Mouse (Mus musculus): ENCODE results near the gene Mphosph10. TPM values are rescaled to one million over a fixed set of nuclear protein-coding genes. Genes with fewer than 3 reads are reported as not detected.

The Mphosph10 gene
- polyA plus RNA-seq, 2 experiments: 13.4 to 23.0 TPM

DNA sequence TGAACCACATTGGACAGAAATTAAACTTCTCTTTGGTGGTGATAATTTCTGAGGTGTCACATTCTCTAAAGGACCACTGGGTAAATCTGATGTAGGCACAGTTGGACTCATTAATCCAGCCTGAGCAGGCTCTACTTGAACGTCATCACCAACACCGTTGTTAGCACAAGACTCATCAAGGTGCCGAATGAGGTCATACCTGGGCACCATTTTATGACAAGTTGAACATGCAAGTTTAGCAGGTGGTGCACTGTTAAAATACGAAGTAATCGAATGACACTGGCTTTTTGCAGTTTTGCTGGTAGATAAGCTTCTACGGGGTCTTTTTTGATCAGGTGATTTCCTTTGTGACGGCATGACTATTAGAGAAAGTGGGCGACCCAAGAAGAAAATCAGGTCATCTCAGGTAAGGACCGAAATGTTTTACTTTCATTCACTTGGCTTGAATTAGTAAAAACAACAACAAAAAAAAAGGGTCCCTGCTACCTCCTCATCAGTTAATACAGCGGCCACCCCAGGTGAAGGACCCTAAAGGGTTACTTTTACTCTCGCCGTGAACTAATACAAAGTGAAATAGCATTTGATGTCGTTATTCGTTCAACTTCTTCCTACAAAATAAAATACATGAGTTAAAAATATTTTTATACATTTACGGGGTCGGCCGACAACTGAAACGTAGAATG, 18.8 kb downstream of the Mphosph10 start:
- peak overlapping the region; percentile 73 to 84 for H3K4me3 ChIP-seq (ENCODE audit: insufficient read depth in 1 of 2, low read depth in 2 of 2, low read length in 2 of 2)
- 10% methylated on average over 18 of the region's 18 CpGs for WGBS (ENCODE audit: insufficient replicate concordance)
- H3K9me3 ChIP-seq (ENCODE audit: control insufficient read depth, low read length): no peaks in the 10 kb centered on the region
- peak overlapping the region; percentile 69 for H3K27ac ChIP-seq
- ATAC-seq (ENCODE audit: insufficient read depth) (no peak; the same call in 1 of the 2 replicates), DNase-seq (ENCODE audit: low read depth in 3 of 3, low spot score in 3 of 3) (no peak)
- peaks cover 4 to 6% of the 10 kb centered on the region in 2 experiments; a peak in 3 of 4 replicates for H3K4me1 ChIP-seq (replicated peaks; ENCODE audit: control insufficient read depth in 2 of 2, insufficient read depth in 2 of 2, low read length in 1 of 2)
- peak overlapping the region; percentile 80 for H3K9ac ChIP-seq (replicated peaks)
- TF ChIP-seq EP300 (IDR thresholded peaks at IDR 0.05; ENCODE audit: low read depth) (no peak), CTCF (IDR thresholded peaks at IDR 0.05; ENCODE audit: low read depth) (no peak)
- no peaks in the 10 kb centered on the region for H3K27me3 ChIP-seq (ENCODE audit: control insufficient read depth, insufficient read depth, low read length)
- H3K36me3 ChIP-seq (replicated peaks; ENCODE audit: control insufficient read depth, insufficient read depth, low read depth): peaks cover 18% of the 10 kb centered on the region
- peak overlapping the region; percentile 85 for H3K4me2 ChIP-seq (ENCODE audit: low read depth)

DNA sequence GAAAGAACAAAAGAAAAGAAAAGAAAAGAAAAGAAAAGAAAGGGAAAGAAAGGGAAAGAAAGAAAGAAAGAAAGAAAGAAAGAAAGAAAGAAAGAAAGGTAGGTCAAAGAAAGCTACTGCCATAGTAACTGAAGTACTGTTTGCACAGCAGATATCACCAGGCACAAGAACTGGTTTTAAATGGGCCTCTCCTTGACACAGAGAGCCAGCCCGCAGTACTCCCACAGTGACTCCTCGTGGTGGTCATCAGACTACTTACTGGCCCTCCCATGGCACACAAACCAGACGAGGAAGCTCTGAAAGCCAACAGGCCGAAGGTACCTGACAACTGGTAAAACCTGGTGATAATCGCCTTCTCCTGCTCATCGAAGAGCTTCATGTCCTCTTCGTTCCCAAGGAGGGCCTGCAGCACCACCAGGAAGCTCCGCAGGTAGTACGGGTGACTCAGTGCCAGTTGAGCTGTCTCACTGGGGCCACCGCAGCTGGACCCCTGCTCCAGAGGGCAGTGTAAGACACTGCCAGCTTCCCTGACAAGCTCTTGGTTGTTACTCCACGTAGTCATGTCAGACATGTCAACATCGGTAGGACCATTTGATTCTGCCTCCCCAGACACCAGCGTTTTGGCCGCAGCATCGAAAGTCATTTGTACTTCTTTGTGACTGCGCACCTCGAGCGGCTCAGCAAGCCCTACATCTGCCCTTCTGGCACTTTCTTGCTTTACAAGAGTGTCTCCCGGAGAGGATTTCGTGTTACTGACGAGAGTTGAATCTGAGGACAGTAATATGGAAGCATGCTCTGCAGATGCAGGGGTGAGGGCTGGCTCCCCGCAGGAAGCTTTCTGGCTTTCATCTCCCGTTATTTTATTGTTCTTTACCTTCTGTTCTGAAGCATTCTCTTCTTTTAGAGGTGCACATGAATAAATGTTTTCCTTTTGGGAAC, 19.9 kb downstream of the Mphosph10 start:
- H3K36me3 ChIP-seq (replicated peaks; ENCODE audit: control insufficient read depth, insufficient read depth, low read depth): peaks cover 7% of the 10 kb centered on the region
- WGBS (ENCODE audit: insufficient replicate concordance): 84% methylated on average over 23 of the region's 23 CpGs
- TF ChIP-seq EP300 (IDR thresholded peaks at IDR 0.05; ENCODE audit: low read depth) (no peak), CTCF (IDR thresholded peaks at IDR 0.05; ENCODE audit: low read depth) (no peak)
- peaks cover 4 to 6% of the 10 kb centered on the region in 2 experiments; a peak in 3 of 4 replicates for H3K4me1 ChIP-seq (replicated peaks; ENCODE audit: control insufficient read depth in 2 of 2, insufficient read depth in 2 of 2, low read length in 1 of 2)
- H3K27ac ChIP-seq: no peak overlapping the region
- no peaks in the 10 kb centered on the region for H3K27me3 ChIP-seq (ENCODE audit: control insufficient read depth, insufficient read depth, low read length)
- no peaks in the 10 kb centered on the region for H3K9me3 ChIP-seq (ENCODE audit: control insufficient read depth, low read length)
- ATAC-seq (ENCODE audit: insufficient read depth) (no peak), DNase-seq (ENCODE audit: low read depth in 3 of 3, low spot score in 3 of 3) (no peak)
- H3K4me2 ChIP-seq (ENCODE audit: low read depth): no peak overlapping the region
- no peak overlapping the region for H3K9ac ChIP-seq (replicated peaks)
- no peak overlapping the region for H3K4me3 ChIP-seq (ENCODE audit: insufficient read depth in 1 of 2, low read depth in 2 of 2, low read length in 2 of 2)

DNA sequence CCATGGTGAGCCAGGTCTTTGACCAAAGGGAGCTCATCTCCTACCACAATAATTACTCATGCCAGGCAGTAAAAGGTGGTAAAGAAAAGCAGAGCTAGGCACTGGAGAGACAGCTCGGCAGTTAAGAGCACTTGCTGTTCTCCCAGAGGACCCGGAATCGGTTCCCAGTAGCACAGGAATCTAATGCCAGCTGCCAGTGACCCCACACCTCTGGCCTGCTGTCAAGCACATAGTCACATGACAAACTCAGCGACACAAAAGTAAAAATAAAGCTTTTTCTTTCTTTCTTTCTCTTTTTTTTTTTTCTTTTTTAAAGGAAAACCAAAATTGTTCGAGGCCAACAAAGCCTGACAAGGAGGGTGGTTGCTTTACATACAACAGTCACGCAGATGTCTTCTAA, 22.2 kb downstream of the Mphosph10 start:
- DNase-seq (ENCODE audit: low read depth in 3 of 3, low spot score in 3 of 3): no peak
- H3K27ac ChIP-seq: no peak overlapping the region
- H3K27me3 ChIP-seq (ENCODE audit: control insufficient read depth, insufficient read depth, low read length): no peaks in the 10 kb centered on the region
- no peaks in the 10 kb centered on the region for H3K9me3 ChIP-seq (ENCODE audit: control insufficient read depth, low read length)
- no peaks in the 10 kb centered on the region; the same call in 1 of the 2 replicates for H3K36me3 ChIP-seq (replicated peaks; ENCODE audit: control insufficient read depth, insufficient read depth, low read depth)
- ATAC-seq (ENCODE audit: insufficient read depth): no peak
- H3K9ac ChIP-seq (replicated peaks): no peak overlapping the region
- no peak overlapping the region for H3K4me2 ChIP-seq (ENCODE audit: low read depth)
- TF ChIP-seq CTCF (IDR thresholded peaks at IDR 0.05; ENCODE audit: low read depth) (no peak), EP300 (IDR thresholded peaks at IDR 0.05; ENCODE audit: low read depth) (no peak)
- 70% methylated on average over 6 of the region's 6 CpGs for WGBS (ENCODE audit: insufficient replicate concordance)
- peaks cover 4 to 6% of the 10 kb centered on the region in 2 experiments; a peak in 3 of 4 replicates for H3K4me1 ChIP-seq (replicated peaks; ENCODE audit: control insufficient read depth in 2 of 2, insufficient read depth in 2 of 2, low read length in 1 of 2)
- H3K4me3 ChIP-seq (ENCODE audit: insufficient read depth in 1 of 2, low read depth in 2 of 2, low read length in 2 of 2): no peak overlapping the region

DNA sequence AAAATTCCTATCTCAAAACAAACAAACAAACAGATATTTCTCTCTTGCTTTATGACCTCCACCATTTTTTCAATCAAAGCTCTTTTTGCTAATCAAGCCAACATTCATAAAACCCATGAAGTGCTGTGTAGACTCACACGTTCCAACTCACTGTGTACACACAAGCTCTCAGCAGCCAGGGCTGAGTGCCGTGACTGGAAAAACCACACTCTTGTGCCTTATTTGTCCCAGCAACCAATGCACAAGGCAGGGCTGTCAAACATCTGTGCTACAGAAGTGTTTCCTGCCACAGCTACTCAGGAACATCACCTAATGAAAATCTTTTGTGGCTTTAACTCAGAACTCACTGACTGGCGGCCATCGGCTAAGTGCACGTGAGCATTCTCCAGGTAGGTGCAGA, 26.2 kb downstream of the Mphosph10 start:
- DNase-seq (ENCODE audit: low read depth in 3 of 3, low spot score in 3 of 3): no peak

DNA sequence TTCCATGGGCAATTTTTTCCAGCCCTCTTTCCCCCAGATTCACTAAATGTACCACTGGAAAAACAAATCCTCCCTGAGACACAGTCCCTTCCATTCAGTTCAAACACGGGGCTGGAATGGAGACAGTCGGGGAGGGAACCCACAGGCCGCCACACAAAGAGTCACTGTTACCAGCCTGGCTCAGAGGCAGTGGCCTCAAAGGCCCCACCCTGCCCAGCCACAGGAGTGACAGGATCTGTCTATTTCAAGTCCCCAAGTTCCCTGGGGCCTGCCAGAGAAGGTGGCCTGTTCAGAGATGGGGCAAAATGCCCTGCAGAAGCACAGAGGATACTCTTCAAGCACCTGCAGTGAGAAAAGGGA, 31.5 kb downstream of the Mphosph10 start:
- Histone ChIP-seq H3K4me1 (replicated peaks; ENCODE audit: control insufficient read depth in 2 of 2, insufficient read depth in 2 of 2, low read length in 1 of 2) (no peaks in the 10 kb centered on the region), H3K27me3 (ENCODE audit: control insufficient read depth, insufficient read depth, low read length) (no peaks in the 10 kb centered on the region), H3K27ac (no peak overlapping the region), H3K9ac (replicated peaks) (no peak overlapping the region), H3K4me3 (ENCODE audit: insufficient read depth in 1 of 2, low read depth in 2 of 2, low read length in 2 of 2) (no peak overlapping the region), H3K9me3 (ENCODE audit: control insufficient read depth, low read length) (no peaks in the 10 kb centered on the region), H3K36me3 (replicated peaks; ENCODE audit: control insufficient read depth, insufficient read depth, low read depth) (peaks cover 4% of the 10 kb centered on the region), H3K4me2 (ENCODE audit: low read depth) (no peak overlapping the region)
- 47% methylated on average over 3 of the region's 3 CpGs for WGBS (ENCODE audit: insufficient replicate concordance)
- ATAC-seq (ENCODE audit: insufficient read depth) (no peak), DNase-seq (ENCODE audit: low read depth in 3 of 3, low spot score in 3 of 3) (no peak)
- TF ChIP-seq CTCF (IDR thresholded peaks at IDR 0.05; ENCODE audit: low read depth): no peak
- no peak for TF ChIP-seq EP300 (IDR thresholded peaks at IDR 0.05; ENCODE audit: low read depth)

More for the DNA sequence above, 26.2 kb downstream of the Mphosph10 start:
- Histone ChIP-seq H3K9ac (replicated peaks) (no peak overlapping the region), H3K27ac (no peak overlapping the region), H3K27me3 (ENCODE audit: control insufficient read depth, insufficient read depth, low read length) (no peaks in the 10 kb centered on the region), H3K4me2 (ENCODE audit: low read depth) (no peak overlapping the region), H3K4me3 (ENCODE audit: insufficient read depth in 1 of 2, low read depth in 2 of 2, low read length in 2 of 2) (no peak overlapping the region), H3K36me3 (replicated peaks; ENCODE audit: control insufficient read depth, insufficient read depth, low read depth) (peaks cover 4% of the 10 kb centered on the region), H3K4me1 (replicated peaks; ENCODE audit: control insufficient read depth in 2 of 2, insufficient read depth in 2 of 2, low read length in 1 of 2) (no peaks in the 10 kb centered on the region), H3K9me3 (ENCODE audit: control insufficient read depth, low read length) (no peaks in the 10 kb centered on the region)
- 83% methylated on average over 5 of the region's 5 CpGs for WGBS (ENCODE audit: insufficient replicate concordance)
- no peak for ATAC-seq (ENCODE audit: insufficient read depth)
- TF ChIP-seq CTCF (IDR thresholded peaks at IDR 0.05; ENCODE audit: low read depth) (no peak), EP300 (IDR thresholded peaks at IDR 0.05; ENCODE audit: low read depth) (no peak)
